Mouse (Mus musculus): ENCODE measurements at regions not wholly inside any gene's neighbourhood (a gene's known extent, or its start where the extent isn't known, plus 50 kb on each side); places are given as distances from the start of the nearest gene placed in this dataset.

- TF ChIP-seq CEBPB (IDR thresholded peaks at IDR 0.05; ENCODE audit: low read depth): no peak
- TF ChIP-seq MAX (IDR thresholded peaks at IDR 0.05): no peak
- no peak for TF ChIP-seq FOSL1 (IDR thresholded peaks at IDR 0.05; ENCODE audit: insufficient read depth, low read length, poor library complexity, severe bottlenecking)
- no peak for TF ChIP-seq MYOG (IDR thresholded peaks at IDR 0.05; ENCODE audit: control insufficient read depth, extremely low read depth, insufficient read length)
- TF ChIP-seq MYOD1 (IDR thresholded peaks at IDR 0.05; ENCODE audit: control insufficient read depth, insufficient read length, low read depth): no peak
- no peak for TF ChIP-seq CTCF (IDR thresholded peaks at IDR 0.05; ENCODE audit: control insufficient read depth, insufficient read depth, insufficient read length)
- no peak for TF ChIP-seq USF1 (IDR thresholded peaks at IDR 0.05; ENCODE audit: low read depth)
- Histone ChIP-seq H3K79me2 (ENCODE audit: control insufficient read depth, insufficient read depth) (no peaks in the 10 kb centered on the region), H3K36me3 (ENCODE audit: control insufficient read depth, insufficient read depth) (no peaks in the 10 kb centered on the region), H3K27me3 (ENCODE audit: control insufficient read depth, insufficient read depth, insufficient read length) (no peaks in the 10 kb centered on the region), H3K79me3 (ENCODE audit: low read depth) (no peaks in the 10 kb centered on the region), H3K4me3 (ENCODE audit: insufficient read depth, poor library complexity, severe bottlenecking) (no peak overlapping the region), H3ac (ENCODE audit: control insufficient read depth, insufficient read length, low read depth) (no peak overlapping the region)
Measured at GRCm38 (mm10) chr2:92804916-92805315, 110.0 kb upstream of the Syt13 start.

DNA sequence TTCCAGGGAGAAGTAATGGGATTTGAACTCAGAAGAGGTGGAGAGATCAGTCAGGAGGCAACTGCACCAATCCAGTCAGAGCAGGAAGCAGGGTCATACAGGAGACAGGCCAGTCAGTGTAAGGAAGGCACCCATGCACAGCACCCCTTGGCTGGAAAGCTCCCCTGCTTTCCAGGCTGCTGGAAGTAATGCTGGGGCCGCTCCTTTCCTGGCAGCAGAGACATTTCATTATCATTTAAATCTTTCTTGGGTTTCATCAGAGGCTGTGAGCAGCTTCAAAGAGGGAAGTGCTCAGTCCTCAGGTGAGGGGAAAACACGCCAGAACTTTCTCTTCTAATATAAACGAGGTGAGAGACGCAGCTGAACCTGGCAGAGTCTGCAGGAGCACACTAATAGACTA, 109.1 kb upstream of the Syt13 start:
- no peaks in the 10 kb centered on the region for H3K27me3 ChIP-seq (ENCODE audit: control insufficient read depth, insufficient read depth, insufficient read length)
- H3K36me3 ChIP-seq (ENCODE audit: control insufficient read depth, insufficient read depth): no peaks in the 10 kb centered on the region
- H3K79me3 ChIP-seq (ENCODE audit: low read depth): no peaks in the 10 kb centered on the region
- no peak for TF ChIP-seq CTCF (IDR thresholded peaks at IDR 0.05; ENCODE audit: control insufficient read depth, insufficient read depth, insufficient read length)
- TF ChIP-seq USF1 (IDR thresholded peaks at IDR 0.05; ENCODE audit: low read depth): no peak
- TF ChIP-seq FOSL1 (IDR thresholded peaks at IDR 0.05; ENCODE audit: insufficient read depth, low read length, poor library complexity, severe bottlenecking): no peak
- no peak for TF ChIP-seq MYOD1 (IDR thresholded peaks at IDR 0.05; ENCODE audit: control insufficient read depth, insufficient read length, low read depth)
- TF ChIP-seq CEBPB (IDR thresholded peaks at IDR 0.05; ENCODE audit: low read depth): no peak
- no peak for TF ChIP-seq MYOG (IDR thresholded peaks at IDR 0.05; ENCODE audit: control insufficient read depth, extremely low read depth, insufficient read length)
- TF ChIP-seq MAX (IDR thresholded peaks at IDR 0.05): no peak
- H3K4me3 ChIP-seq (ENCODE audit: insufficient read depth, poor library complexity, severe bottlenecking): no peak overlapping the region
- H3ac ChIP-seq (ENCODE audit: control insufficient read depth, insufficient read length, low read depth): no peak overlapping the region
- no peaks in the 10 kb centered on the region for H3K79me2 ChIP-seq (ENCODE audit: control insufficient read depth, insufficient read depth)

- no peak overlapping the region for H3ac ChIP-seq (ENCODE audit: control insufficient read depth, insufficient read length, low read depth)
- H3K4me3 ChIP-seq (ENCODE audit: insufficient read depth, poor library complexity, severe bottlenecking): no peak overlapping the region
- H3K79me3 ChIP-seq (ENCODE audit: low read depth): no peaks in the 10 kb centered on the region
- H3K36me3 ChIP-seq (ENCODE audit: control insufficient read depth, insufficient read depth): no peaks in the 10 kb centered on the region
- H3K79me2 ChIP-seq (ENCODE audit: control insufficient read depth, insufficient read depth): no peaks in the 10 kb centered on the region
- peaks cover under 1% of the 10 kb centered on the region for H3K27me3 ChIP-seq (ENCODE audit: control insufficient read depth, insufficient read depth, insufficient read length)
- no peak for TF ChIP-seq MYOD1 (IDR thresholded peaks at IDR 0.05; ENCODE audit: control insufficient read depth, insufficient read length, low read depth)
- TF ChIP-seq MAX (IDR thresholded peaks at IDR 0.05): no peak
- TF ChIP-seq USF1 (IDR thresholded peaks at IDR 0.05; ENCODE audit: low read depth): no peak
- TF ChIP-seq MYOG (IDR thresholded peaks at IDR 0.05; ENCODE audit: control insufficient read depth, extremely low read depth, insufficient read length): no peak
- TF ChIP-seq FOSL1 (IDR thresholded peaks at IDR 0.05; ENCODE audit: insufficient read depth, low read length, poor library complexity, severe bottlenecking): no peak
Measured at GRCm38 (mm10) chr2:92806481-92807195, 108.3 kb upstream of the Syt13 start.

DNA sequence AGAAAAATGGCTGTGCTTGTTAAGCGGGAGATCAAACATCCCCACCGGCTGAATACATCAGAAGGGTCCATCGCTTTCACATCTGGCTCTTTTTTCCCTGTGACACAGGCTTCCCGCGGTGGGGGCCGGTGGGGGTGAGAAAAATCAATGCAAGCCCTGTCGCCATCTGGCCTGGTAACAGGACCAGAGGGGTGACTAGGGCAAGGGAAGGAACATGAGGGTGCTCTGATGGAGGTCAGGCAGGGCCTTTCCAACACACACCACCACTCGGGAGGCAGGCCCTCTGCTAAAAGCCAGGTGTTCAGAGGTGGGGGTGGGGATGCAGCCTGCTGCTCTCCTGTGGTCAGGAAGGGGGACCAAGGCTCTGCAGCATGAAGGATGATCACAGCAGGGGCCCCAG, 107.5 kb upstream of the Syt13 start:
- H3K36me3 ChIP-seq (ENCODE audit: control insufficient read depth, insufficient read depth): no peaks in the 10 kb centered on the region
- no peak overlapping the region for H3K4me3 ChIP-seq (ENCODE audit: insufficient read depth, poor library complexity, severe bottlenecking)
- H3K79me3 ChIP-seq (ENCODE audit: low read depth): no peaks in the 10 kb centered on the region
- H3ac ChIP-seq (ENCODE audit: control insufficient read depth, insufficient read length, low read depth): no peak overlapping the region
- H3K27me3 ChIP-seq (ENCODE audit: control insufficient read depth, insufficient read depth, insufficient read length): peaks cover 8% of the 10 kb centered on the region
- TF ChIP-seq CTCF (IDR thresholded peaks at IDR 0.05; ENCODE audit: control insufficient read depth, insufficient read depth, insufficient read length) (no peak), MYOG (IDR thresholded peaks at IDR 0.05; ENCODE audit: control insufficient read depth, extremely low read depth, insufficient read length) (no peak), CEBPB (IDR thresholded peaks at IDR 0.05; ENCODE audit: low read depth) (no peak), MYOD1 (IDR thresholded peaks at IDR 0.05; ENCODE audit: control insufficient read depth, insufficient read length, low read depth) (no peak), FOSL1 (IDR thresholded peaks at IDR 0.05; ENCODE audit: insufficient read depth, low read length, poor library complexity, severe bottlenecking) (no peak), MAX (IDR thresholded peaks at IDR 0.05) (no peak), USF1 (IDR thresholded peaks at IDR 0.05; ENCODE audit: low read depth) (no peak)
- H3K79me2 ChIP-seq (ENCODE audit: control insufficient read depth, insufficient read depth): no peaks in the 10 kb centered on the region

DNA sequence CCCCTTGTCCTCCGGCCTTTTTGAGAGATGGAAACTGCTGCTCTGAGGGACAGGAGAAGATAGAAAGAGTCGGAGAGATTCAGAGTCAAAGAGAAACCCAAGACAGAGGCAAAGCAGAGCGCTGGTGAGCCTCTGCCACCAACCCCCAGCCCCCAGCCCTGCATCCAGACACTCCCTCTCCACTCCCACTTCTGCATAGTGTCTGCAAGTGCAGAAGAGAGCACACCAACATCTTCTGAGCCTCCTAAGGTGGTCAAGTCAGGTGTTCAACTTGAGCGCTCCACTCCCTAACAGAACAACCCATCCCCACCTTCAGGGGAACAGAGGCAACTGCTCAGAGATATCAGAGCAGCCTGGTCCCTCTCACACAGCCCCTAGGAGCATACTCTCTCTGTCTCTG, 106.8 kb upstream of the Syt13 start:
- H3K36me3 ChIP-seq (ENCODE audit: control insufficient read depth, insufficient read depth): no peaks in the 10 kb centered on the region
- H3K4me3 ChIP-seq (ENCODE audit: insufficient read depth, poor library complexity, severe bottlenecking): no peak overlapping the region
- no peak for TF ChIP-seq USF1 (IDR thresholded peaks at IDR 0.05; ENCODE audit: low read depth)
- TF ChIP-seq MAX (IDR thresholded peaks at IDR 0.05): no peak
- no peaks in the 10 kb centered on the region for H3K79me3 ChIP-seq (ENCODE audit: low read depth)
- H3ac ChIP-seq (ENCODE audit: control insufficient read depth, insufficient read length, low read depth): no peak overlapping the region
- no peaks in the 10 kb centered on the region for H3K79me2 ChIP-seq (ENCODE audit: control insufficient read depth, insufficient read depth)
- H3K27me3 ChIP-seq (ENCODE audit: control insufficient read depth, insufficient read depth, insufficient read length): peaks cover 15% of the 10 kb centered on the region

GRCm38 (mm10) chr2:92809226-92809625, 105.7 kb upstream of the Syt13 start:
- H3K27me3 ChIP-seq (ENCODE audit: control insufficient read depth, insufficient read depth, insufficient read length): peaks cover 26% of the 10 kb centered on the region
- no peak overlapping the region for H3K4me3 ChIP-seq (ENCODE audit: insufficient read depth, poor library complexity, severe bottlenecking)
- no peaks in the 10 kb centered on the region for H3K79me3 ChIP-seq (ENCODE audit: low read depth)
- H3ac ChIP-seq (ENCODE audit: control insufficient read depth, insufficient read length, low read depth): no peak overlapping the region
- TF ChIP-seq MYOG (IDR thresholded peaks at IDR 0.05; ENCODE audit: control insufficient read depth, extremely low read depth, insufficient read length): no peak
- no peak for TF ChIP-seq CTCF (IDR thresholded peaks at IDR 0.05; ENCODE audit: control insufficient read depth, insufficient read depth, insufficient read length)
- no peak for TF ChIP-seq CEBPB (IDR thresholded peaks at IDR 0.05; ENCODE audit: low read depth)
- no peak for TF ChIP-seq USF1 (IDR thresholded peaks at IDR 0.05; ENCODE audit: low read depth)
- TF ChIP-seq MAX (IDR thresholded peaks at IDR 0.05): no peak
- TF ChIP-seq MYOD1 (IDR thresholded peaks at IDR 0.05; ENCODE audit: control insufficient read depth, insufficient read length, low read depth): no peak
- TF ChIP-seq FOSL1 (IDR thresholded peaks at IDR 0.05; ENCODE audit: insufficient read depth, low read length, poor library complexity, severe bottlenecking): no peak
- no peaks in the 10 kb centered on the region for H3K79me2 ChIP-seq (ENCODE audit: control insufficient read depth, insufficient read depth)
- no peaks in the 10 kb centered on the region for H3K36me3 ChIP-seq (ENCODE audit: control insufficient read depth, insufficient read depth)

Measured in C2C12 (cell line).